Mouse (Mus musculus) E14TG2a.4 (cell line): Measurements from ENCODE around the gene Kpna2.

Source experiments
- CTCF ChIP-seq: conservative IDR thresholded peaks from 2 replicates; pipeline ENCODE4 v1.5.1; 2014; ENCODE audit warnings: low read length
- NANOG ChIP-seq: IDR thresholded peaks from 2 replicates; pipeline ENCODE4 v1.6.1; 2014; ENCODE audit warnings: borderline replicate concordance, low read length, mixed read lengths
- POU5F1 ChIP-seq: IDR thresholded peaks from 2 replicates; pipeline ENCODE4 v1.6.1; 2014; ENCODE audit warnings: low read length, borderline replicate concordance

DNA sequence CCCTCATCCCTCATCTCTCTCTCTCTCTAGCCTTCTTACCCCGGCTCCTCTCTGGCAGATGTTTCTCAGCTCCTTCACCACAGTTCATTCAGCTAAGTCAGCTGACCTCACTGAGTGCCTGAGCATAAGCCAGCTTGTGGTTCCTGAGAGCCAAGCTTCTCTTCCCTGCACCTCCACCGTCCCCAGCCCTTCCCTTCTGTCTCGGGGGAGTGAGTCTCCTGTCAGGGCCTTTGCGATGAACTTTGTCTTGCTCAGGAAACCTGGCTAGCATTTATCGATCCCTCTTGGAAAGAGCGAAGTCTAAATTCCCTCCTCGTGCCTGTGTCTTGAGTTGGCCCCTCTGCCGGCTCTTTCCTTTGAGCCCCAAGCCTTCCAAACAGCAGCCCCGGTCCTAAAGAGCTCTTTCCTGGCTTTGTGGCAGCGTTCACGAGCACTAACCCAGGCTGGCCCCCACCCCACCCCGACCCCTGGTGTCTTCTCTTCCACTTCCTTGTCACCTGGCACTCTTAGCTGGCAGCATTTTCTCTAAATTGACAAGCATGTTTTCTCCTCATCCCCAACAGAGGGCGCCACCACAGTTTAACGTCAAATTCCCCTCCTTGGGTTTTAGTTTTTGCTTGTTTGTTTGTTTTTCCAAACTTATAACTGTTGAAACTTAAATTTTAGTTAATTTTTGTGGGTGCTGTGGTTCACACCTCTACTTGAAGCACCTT, 15.4 kb upstream of the Kpna2 start:
- TF ChIP-seq CTCF (peak; percentile 57), POU5F1 (no peak), NANOG (no peak)
